Mouse (Mus musculus): Measurements from ENCODE around the gene Med28. TPM values are rescaled to one million over a fixed set of nuclear protein-coding genes. Genes with fewer than 3 reads are reported as not detected.

Med28 gene
- polyA plus RNA-seq (2015; fragmentation: Nextera tagmentation; extraction: Ambion mirVana) = 220 and 233 TPM in 2 replicates

DNA sequence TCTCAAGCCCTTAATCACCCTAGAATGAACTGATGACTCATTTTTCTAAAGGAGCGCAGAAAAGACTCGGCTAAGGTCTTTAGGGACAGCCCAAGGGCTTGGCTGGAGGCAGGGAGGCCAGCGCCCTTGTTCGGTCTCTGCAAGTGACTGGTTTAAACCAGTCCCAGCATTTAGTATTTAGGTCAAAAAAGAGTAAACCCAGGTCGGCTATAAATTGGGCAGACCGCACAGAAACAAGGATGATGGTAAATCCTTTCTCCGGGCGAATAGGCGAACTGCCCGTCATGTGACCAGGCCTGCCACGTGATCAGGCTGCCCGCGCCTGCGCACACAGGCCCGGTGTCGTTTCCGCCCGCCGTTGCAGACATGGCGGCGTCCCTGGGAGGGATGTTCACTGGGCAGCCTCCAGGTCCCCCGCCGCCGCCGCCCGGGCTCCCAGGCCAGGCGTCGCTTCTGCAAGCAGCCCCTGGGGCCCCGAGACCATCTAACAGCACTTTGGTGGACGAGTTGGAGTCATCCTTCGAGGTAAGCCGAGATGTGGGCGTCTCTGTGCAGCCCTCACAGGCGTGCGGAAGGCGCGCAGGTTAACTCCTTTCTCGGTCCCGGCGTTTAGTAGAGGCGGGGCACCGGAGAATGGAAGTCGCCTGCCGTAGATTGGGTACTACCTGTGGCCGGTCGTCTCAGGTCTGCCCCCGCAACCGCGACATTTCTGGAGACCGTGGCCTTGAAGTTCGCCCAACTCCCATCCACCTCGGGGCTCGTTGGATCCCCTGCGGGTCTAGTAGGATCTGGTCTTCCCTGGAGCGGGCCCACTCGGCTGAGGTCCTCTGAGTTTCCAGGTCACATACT, at the start of gene Med28:
Med28 (plus strand) TSS at position 270 of the 849 bp plus-strand sequence.
- Histone ChIP-seq H3K27ac (ENCODE audit: low read length) (peak within 1 kb of the TSS; percentile 69), H3K27me3 (replicated peaks; ENCODE audit: control insufficient read depth, insufficient read depth, low read length) (no peaks in the 10 kb centered on the region), H3K4me2 (ENCODE audit: low read depth, low read length) (peak within 1 kb of the TSS; percentile 92), H3K9me3 (ENCODE audit: control insufficient read depth, low read length) (no peaks in the 10 kb centered on the region), H3K9ac (ENCODE audit: low read depth, low read length) (peak within 1 kb of the TSS; percentile 97), H3K36me3 (ENCODE audit: control insufficient read depth, insufficient read depth, low read length) (peaks cover 7% of the 10 kb centered on the region; the same call in 1 of the 2 replicates), H3K4me1 (ENCODE audit: control insufficient read depth, insufficient read depth, low read length) (peaks cover 8% of the 10 kb centered on the region), H3K4me3 (ENCODE audit: low read length) (peak within 1 kb of the TSS; percentile 99)
- WGBS = 1% methylated on average over 56 of the region's 56 CpGs
- peak; percentile 95 for ATAC-seq

DNA sequence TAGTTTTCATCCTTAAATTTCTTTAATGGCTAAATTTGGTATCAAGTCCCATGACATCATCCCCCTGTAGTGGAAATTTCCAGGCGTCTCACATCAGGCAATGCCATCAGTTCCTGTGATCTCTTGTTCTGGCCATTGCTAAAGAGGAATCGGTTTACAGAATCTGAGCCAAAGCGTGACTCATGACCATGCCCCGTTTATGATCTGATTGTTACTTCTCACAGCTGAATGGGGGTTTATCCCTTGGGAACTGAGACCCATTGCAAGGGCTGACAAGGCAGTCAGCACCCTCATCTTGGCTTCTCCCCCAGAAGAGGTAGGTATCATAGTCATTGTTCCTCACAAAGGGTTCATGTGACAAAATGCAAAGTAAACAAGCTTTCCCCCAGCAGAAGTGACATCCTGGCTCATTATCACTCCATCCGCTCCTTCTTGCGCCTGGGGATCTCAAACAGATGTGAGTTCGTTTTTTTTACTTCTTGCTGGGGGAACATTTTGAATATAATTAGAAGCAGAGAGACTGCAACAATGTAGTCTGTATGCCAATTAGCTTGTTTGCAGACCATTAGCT, 47.1 kb upstream of the Med28 start:
- Histone ChIP-seq H3K36me3 (ENCODE audit: control insufficient read depth, insufficient read depth, low read length) (no peaks in the 10 kb centered on the region), H3K27ac (ENCODE audit: low read length) (no peak overlapping the region), H3K27me3 (replicated peaks; ENCODE audit: control insufficient read depth, insufficient read depth, low read length) (no peaks in the 10 kb centered on the region), H3K4me1 (ENCODE audit: control insufficient read depth, insufficient read depth, low read length) (no peaks in the 10 kb centered on the region), H3K4me3 (ENCODE audit: low read length) (no peak overlapping the region), H3K9me3 (ENCODE audit: control insufficient read depth, low read length) (no peaks in the 10 kb centered on the region), H3K9ac (ENCODE audit: low read depth, low read length) (no peak overlapping the region), H3K4me2 (ENCODE audit: low read depth, low read length) (no peak overlapping the region)
- 35% methylated on average over 7 of the region's 7 CpGs for WGBS
- ATAC-seq = no peak

DNA sequence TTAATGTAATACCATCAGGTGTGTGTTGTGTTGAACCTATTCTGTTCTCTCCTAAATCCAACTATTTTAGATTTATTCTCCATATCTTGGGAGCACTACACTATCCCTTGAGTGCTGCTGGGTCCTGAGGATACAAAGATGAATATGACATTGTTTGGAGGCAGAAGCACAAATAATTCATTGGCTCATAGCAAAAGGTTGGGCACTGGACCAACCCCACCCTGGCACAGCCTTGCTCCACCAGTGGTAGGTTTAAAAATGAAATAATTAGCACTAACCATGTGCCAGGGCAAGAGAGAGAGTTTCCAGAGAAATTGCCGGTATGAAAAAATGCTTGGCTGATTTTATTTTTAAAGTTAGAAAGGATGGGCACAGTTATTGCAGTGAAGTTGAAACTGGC, 46.5 kb upstream of the Med28 start:
- Histone ChIP-seq H3K9ac (ENCODE audit: low read depth, low read length) (no peak overlapping the region), H3K4me3 (ENCODE audit: low read length) (no peak overlapping the region), H3K9me3 (ENCODE audit: control insufficient read depth, low read length) (no peaks in the 10 kb centered on the region), H3K27me3 (replicated peaks; ENCODE audit: control insufficient read depth, insufficient read depth, low read length) (no peaks in the 10 kb centered on the region), H3K4me1 (ENCODE audit: control insufficient read depth, insufficient read depth, low read length) (no peaks in the 10 kb centered on the region), H3K36me3 (ENCODE audit: control insufficient read depth, insufficient read depth, low read length) (no peaks in the 10 kb centered on the region), H3K4me2 (ENCODE audit: low read depth, low read length) (no peak overlapping the region), H3K27ac (ENCODE audit: low read length) (no peak overlapping the region)
- ATAC-seq = no peak
- WGBS = 88% methylated on average over 1 of the region's 1 CpGs

DNA sequence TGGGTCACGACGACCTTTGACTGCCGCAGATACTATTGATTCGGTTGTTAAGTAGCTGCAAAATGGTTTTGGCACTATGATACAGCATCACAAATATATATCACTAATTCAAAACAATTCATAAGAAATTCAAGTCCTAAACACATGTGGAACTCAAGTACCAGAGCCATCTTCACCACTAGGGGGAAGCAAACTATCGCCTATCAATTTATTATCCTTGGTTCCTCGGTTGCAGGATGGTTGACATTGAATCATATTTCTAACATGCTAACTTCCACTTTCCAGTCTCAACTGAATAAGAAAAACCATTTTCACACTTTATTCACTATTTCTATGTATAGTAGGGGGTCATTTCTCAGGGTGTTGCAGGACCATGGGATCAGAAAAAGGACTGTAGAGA, 45.8 kb upstream of the Med28 start:
- H3K36me3 ChIP-seq (ENCODE audit: control insufficient read depth, insufficient read depth, low read length) = no peaks in the 10 kb centered on the region
- no peak overlapping the region for H3K4me2 ChIP-seq (ENCODE audit: low read depth, low read length)
- peak; percentile 23; the same call in 1 of the 2 replicates for ATAC-seq
- H3K9ac ChIP-seq (ENCODE audit: low read depth, low read length) = no peak overlapping the region
- H3K27ac ChIP-seq (ENCODE audit: low read length) = no peak overlapping the region
- no peaks in the 10 kb centered on the region for H3K27me3 ChIP-seq (replicated peaks; ENCODE audit: control insufficient read depth, insufficient read depth, low read length)
- H3K4me1 ChIP-seq (ENCODE audit: control insufficient read depth, insufficient read depth, low read length) = no peaks in the 10 kb centered on the region
- H3K9me3 ChIP-seq (ENCODE audit: control insufficient read depth, low read length) = no peaks in the 10 kb centered on the region
- no peak overlapping the region for H3K4me3 ChIP-seq (ENCODE audit: low read length)
- 34% methylated on average over 6 of the region's 6 CpGs for WGBS

DNA sequence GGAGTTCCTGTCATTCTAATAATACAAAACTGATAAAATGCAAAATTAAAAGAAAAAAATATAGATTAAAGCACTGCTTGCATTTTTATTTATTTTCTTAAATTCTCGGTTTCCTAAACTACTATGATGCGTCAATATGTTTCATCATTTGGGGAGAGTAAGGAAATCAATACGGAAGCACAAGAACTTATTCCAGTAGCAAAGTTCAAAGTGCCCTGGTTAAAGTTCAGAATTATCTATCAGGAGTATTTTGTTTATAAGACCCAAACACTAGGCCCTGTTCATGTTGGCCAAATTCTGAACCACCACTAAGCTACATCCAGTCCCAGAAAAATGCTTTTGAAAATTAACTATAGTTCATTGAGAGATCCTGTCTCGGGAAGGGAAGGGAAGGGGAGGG, 45.3 kb upstream of the Med28 start:
- Histone ChIP-seq H3K4me2 (ENCODE audit: low read depth, low read length) (no peak overlapping the region), H3K4me1 (ENCODE audit: control insufficient read depth, insufficient read depth, low read length) (no peaks in the 10 kb centered on the region), H3K4me3 (ENCODE audit: low read length) (no peak overlapping the region), H3K36me3 (ENCODE audit: control insufficient read depth, insufficient read depth, low read length) (no peaks in the 10 kb centered on the region), H3K9me3 (ENCODE audit: control insufficient read depth, low read length) (no peaks in the 10 kb centered on the region), H3K27me3 (replicated peaks; ENCODE audit: control insufficient read depth, insufficient read depth, low read length) (no peaks in the 10 kb centered on the region), H3K27ac (ENCODE audit: low read length) (no peak overlapping the region), H3K9ac (ENCODE audit: low read depth, low read length) (no peak overlapping the region)
- ATAC-seq = no peak
- WGBS = 63% methylated on average over 4 of the region's 4 CpGs

DNA sequence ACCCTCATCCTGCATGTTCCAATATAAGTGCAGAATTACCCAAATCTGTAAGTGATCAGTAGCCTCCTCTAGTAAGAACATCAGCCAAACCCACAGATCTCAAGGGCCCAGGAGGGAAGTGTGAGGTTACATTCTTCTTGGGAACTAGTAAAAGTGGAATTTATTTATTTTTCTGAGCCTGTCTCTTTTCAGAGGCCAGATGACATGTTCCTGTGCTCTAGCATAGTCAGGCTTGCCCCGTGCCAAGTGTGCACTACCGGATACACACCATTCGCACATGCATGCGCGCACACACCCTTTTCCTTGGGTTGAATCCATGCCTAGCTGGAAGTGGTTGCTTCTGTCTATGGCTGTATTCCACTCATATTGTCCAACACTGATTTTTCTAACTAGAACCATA, 44.3 kb upstream of the Med28 start:
- no peak for ATAC-seq
- Histone ChIP-seq H3K4me3 (ENCODE audit: low read length) (no peak overlapping the region), H3K4me2 (ENCODE audit: low read depth, low read length) (no peak overlapping the region), H3K4me1 (ENCODE audit: control insufficient read depth, insufficient read depth, low read length) (no peaks in the 10 kb centered on the region), H3K9me3 (ENCODE audit: control insufficient read depth, low read length) (no peaks in the 10 kb centered on the region), H3K9ac (ENCODE audit: low read depth, low read length) (no peak overlapping the region), H3K27ac (ENCODE audit: low read length) (no peak overlapping the region), H3K27me3 (replicated peaks; ENCODE audit: control insufficient read depth, insufficient read depth, low read length) (no peaks in the 10 kb centered on the region), H3K36me3 (ENCODE audit: control insufficient read depth, insufficient read depth, low read length) (no peaks in the 10 kb centered on the region)
- 77% methylated on average over 5 of the region's 5 CpGs for WGBS

DNA sequence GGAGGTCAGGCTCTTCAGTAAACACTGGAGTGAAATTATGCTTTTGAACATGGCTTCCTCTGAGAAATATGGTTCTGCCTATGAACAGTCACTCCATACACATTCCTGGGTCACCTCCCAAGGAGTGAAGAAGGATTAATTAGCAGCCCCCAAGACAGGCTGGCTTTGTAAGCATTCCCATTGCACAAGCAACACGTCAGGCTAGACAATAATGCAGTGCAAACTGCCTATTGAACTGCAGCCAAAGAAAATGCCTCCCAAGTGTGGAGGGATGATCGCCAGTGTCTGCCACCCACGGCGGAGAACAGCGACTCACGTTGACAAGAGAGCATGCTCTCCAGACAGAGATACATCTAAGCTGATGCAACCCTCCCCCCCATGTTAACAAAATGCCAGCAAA, 43.7 kb upstream of the Med28 start:
- no peak overlapping the region for H3K9ac ChIP-seq (ENCODE audit: low read depth, low read length)
- no peaks in the 10 kb centered on the region for H3K9me3 ChIP-seq (ENCODE audit: control insufficient read depth, low read length)
- H3K4me2 ChIP-seq (ENCODE audit: low read depth, low read length) = no peak overlapping the region
- H3K36me3 ChIP-seq (ENCODE audit: control insufficient read depth, insufficient read depth, low read length) = no peaks in the 10 kb centered on the region
- no peaks in the 10 kb centered on the region for H3K4me1 ChIP-seq (ENCODE audit: control insufficient read depth, insufficient read depth, low read length)
- WGBS = 40% methylated on average over 6 of the region's 6 CpGs
- ATAC-seq = no peak
- H3K27ac ChIP-seq (ENCODE audit: low read length) = no peak overlapping the region
- H3K27me3 ChIP-seq (replicated peaks; ENCODE audit: control insufficient read depth, insufficient read depth, low read length) = no peaks in the 10 kb centered on the region
- no peak overlapping the region for H3K4me3 ChIP-seq (ENCODE audit: low read length)

DNA sequence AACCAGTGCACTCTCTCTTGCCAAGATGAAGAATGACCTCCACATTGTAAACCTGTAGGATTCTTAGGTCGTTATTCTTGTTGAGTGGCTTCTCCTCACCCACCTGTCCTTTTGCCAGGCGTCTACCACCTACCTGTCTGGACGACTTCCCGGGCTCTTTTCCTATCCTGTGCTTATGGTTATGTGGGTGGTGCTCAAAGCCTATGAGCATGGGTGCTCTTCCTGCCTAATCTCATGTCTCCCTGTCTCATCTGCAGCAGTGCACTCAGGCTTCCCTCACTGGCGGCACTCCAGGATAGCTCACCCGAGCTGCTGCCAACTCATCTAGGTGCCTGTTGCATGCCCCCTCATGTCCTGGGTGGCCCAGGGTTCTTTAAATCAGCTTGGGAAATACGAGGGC, 42.4 kb upstream of the Med28 start:
- H3K4me2 ChIP-seq (ENCODE audit: low read depth, low read length) = no peak overlapping the region
- 83% methylated on average over 7 of the region's 7 CpGs for WGBS
- no peaks in the 10 kb centered on the region for H3K9me3 ChIP-seq (ENCODE audit: control insufficient read depth, low read length)
- no peaks in the 10 kb centered on the region for H3K27me3 ChIP-seq (replicated peaks; ENCODE audit: control insufficient read depth, insufficient read depth, low read length)
- H3K4me3 ChIP-seq (ENCODE audit: low read length) = no peak overlapping the region
- H3K9ac ChIP-seq (ENCODE audit: low read depth, low read length) = no peak overlapping the region
- no peaks in the 10 kb centered on the region for H3K36me3 ChIP-seq (ENCODE audit: control insufficient read depth, insufficient read depth, low read length)
- no peak for ATAC-seq
- H3K27ac ChIP-seq (ENCODE audit: low read length) = no peak overlapping the region
- H3K4me1 ChIP-seq (ENCODE audit: control insufficient read depth, insufficient read depth, low read length) = no peaks in the 10 kb centered on the region

DNA sequence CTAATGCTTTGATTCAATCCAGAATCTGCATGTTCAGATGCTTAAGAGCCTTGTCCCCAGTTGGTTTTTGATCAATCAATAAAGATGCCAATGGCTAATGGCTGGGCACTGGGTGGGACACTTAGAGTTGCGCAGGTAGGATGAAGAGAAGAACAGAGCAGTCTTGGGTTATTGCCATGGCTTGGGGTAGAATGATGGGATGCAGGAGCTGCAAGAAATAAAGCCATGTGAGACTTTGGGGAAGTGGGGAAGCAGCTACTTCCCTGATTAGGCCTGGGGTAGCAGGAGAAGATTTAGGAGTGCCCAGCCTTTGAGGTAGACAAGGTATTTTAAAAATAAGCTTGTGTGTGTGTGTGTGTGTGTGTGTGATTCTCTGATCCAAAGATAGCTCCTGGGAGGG, 40.0 kb upstream of the Med28 start:
- H3K4me1 ChIP-seq (ENCODE audit: control insufficient read depth, insufficient read depth, low read length) = no peaks in the 10 kb centered on the region
- H3K9me3 ChIP-seq (ENCODE audit: control insufficient read depth, low read length) = no peaks in the 10 kb centered on the region
- H3K27me3 ChIP-seq (replicated peaks; ENCODE audit: control insufficient read depth, insufficient read depth, low read length) = no peaks in the 10 kb centered on the region
- H3K4me3 ChIP-seq (ENCODE audit: low read length) = no peak overlapping the region
- no peak for ATAC-seq
- no peaks in the 10 kb centered on the region for H3K36me3 ChIP-seq (ENCODE audit: control insufficient read depth, insufficient read depth, low read length)
- H3K27ac ChIP-seq (ENCODE audit: low read length) = no peak overlapping the region
- H3K4me2 ChIP-seq (ENCODE audit: low read depth, low read length) = no peak overlapping the region
- WGBS = 94% methylated on average over 1 of the region's 1 CpGs
- H3K9ac ChIP-seq (ENCODE audit: low read depth, low read length) = no peak overlapping the region

All from intestine, embryonic 16.5 days (tissue).